Mouse (Mus musculus) testis, adult 2 months (tissue): ENCODE measurements at regions not wholly inside any gene's neighbourhood (a gene's known extent, or its start where the extent isn't known, plus 50 kb on each side); places are given as distances from the start of the nearest gene placed in this dataset.

Experiments
- CTCF ChIP-seq: fragments of 200-500 bp; IDR thresholded peaks from 2 replicates; pipeline ENCODE4 v1.5.1; 2012; ENCODE audit warnings: low read depth, mild to moderate bottlenecking, inconsistent platforms, low read length, moderate library complexity; ENCODE audit not compliant: control insufficient read depth, insufficient read depth, insufficient replicate concordance
- POLR2A ChIP-seq: fragments of 200-500 bp; IDR thresholded peaks from 2 replicates; pipeline ENCODE4 v1.6.1; 2012; ENCODE audit warnings: low read depth, mild to moderate bottlenecking, inconsistent platforms, low read length, moderate library complexity; ENCODE audit not compliant: control insufficient read depth

DNA sequence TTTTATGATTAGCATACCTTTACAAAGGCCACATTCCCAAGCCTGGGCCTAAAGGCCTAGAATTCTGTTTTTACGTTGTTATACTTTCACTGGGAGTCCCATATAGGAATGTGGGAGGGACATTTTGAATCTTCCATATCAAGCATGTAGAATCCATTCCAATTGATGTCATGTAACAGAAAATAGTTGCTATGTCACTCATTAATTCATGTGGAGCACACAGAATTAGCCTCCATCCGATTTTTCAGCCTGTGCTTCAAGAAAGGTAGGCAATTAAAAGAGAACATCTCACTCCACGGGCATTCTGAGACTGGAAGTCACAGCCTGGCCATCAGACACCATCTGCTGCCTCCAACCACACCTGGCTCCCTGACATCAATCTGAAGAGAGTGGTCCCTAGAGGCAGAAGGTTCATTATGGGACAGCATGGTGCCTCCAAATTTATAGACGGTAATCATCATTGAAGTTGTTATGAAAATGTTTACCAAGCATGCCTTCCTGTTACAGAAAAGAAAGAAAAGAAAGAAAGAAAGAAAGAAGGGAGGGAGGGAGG lies 436.9 kb upstream of the Sphkap start:
- TF ChIP-seq POLR2A (no peak), CTCF (no peak)
